Mouse (Mus musculus) right cerebral cortex, postnatal 4 days (tissue): ENCODE data around the gene Igsf9.

Experiments
- DNase-seq: peaks from one replicate; pipeline ENCODE4 v3.0.0-alpha.2; 2022

Gene Igsf9

GRCm38 (mm10) chr1:172469373-172469772 is 12.2 kb upstream of the Igsf9 start:
- no peak for DNase-seq

GRCm38 (mm10) chr1:172469810-172470448 is 11.7 kb upstream of the Igsf9 start:
- DNase-seq, result no peak

- no peak for DNase-seq
These were observed 8.7 kb upstream of the Igsf9 start for GRCm38 (mm10) chr1:172472909-172473308.

DNA sequence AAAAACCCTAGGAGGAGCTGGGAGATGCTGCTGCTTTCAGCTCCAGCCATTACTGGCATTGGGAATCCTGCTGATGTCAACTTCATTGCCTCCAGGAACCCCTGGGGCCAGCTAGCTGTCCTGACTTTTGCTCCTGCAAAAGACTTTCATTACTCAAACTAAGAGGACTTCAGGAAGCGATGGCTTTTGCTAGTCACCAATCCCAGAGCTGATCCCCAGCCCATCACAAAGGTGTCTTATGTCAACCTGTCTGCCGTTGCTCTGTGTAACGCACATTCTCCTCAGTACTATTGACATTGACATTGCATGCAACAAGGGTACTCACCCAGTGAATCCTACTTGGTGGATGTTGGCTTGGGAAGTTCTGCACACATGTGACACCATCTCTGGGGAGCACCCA is 7.4 kb upstream of the Igsf9 start:
- no peak for DNase-seq

DNA sequence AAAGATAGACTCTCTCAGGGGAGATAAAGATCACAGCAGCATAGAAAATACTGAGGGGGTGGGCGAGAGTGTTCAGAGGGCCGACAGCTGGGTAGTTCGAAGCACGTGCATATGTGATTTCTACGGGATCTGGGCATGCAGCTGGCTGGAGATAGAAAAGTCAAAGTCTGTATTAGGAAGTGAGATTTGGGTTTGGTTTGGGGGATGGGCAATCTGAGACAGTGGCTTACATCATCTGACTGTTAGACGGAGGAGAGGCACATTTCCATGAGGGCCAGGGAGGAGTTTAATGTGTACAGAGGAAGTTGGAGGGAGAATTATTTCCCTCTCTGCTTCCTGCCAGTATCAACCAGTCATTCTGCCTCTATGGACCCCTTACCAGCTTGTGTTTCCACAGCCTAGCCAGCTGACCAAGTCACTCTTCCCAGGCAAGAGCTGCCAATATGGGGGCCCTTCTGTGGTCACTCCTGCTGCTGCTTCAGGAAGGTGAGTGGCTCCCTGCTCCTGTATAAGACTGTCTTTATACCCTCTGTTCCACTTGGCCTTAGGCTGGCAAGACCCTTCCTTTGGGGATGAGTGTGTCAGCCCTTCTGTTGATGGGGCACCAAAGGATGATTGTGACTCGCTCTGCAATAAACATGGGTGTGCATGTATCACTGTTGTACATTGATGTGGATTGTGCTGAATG is 6.4 kb upstream of the Igsf9 start, which contains the start of gene Slamf9:
Gene Slamf9, plus strand, starts transcription at position 305 of the 688 bp plus-strand sequence.
- no peak for DNase-seq

DNA sequence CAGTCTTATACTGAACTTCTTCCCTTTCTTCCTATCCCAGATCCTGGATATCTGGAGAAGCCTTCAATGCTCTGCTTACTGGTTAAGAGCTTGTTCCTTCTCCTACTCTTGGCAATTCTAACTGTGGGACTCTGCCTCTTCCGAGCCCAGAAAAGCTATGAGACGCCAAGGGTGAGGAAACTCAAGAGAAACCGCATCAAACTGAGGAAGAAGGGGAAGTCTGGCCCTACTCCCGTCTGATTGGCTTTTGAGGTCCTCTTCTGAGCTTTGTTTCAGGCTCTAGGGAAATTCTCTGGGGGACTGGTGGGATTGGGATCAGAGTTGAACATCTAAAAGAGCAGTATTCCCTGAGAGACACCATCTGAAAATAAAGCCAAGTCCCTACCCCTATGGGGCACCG is 3.6 kb upstream of the Igsf9 start:
- no peak for DNase-seq

DNA sequence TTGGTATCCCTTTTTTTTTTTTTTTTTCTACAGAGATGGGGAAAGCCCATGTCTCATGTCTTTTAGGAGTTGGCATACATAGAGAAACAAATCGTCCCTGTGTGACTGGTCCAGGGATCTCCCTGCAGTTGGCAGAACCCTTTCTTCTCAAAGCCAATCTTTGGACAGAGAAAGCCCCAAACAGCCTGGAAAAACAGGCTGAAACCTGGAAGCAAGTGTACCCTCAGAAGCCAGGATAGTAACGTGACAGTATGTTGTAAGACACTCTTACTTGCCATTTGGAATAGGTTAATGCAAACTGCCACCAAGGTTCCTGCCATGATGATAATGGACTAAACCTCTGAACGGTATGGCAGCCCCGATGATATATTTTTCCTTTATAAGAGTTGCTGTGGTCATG is 1.2 kb upstream of the Igsf9 start:
- no peak for DNase-seq

DNA sequence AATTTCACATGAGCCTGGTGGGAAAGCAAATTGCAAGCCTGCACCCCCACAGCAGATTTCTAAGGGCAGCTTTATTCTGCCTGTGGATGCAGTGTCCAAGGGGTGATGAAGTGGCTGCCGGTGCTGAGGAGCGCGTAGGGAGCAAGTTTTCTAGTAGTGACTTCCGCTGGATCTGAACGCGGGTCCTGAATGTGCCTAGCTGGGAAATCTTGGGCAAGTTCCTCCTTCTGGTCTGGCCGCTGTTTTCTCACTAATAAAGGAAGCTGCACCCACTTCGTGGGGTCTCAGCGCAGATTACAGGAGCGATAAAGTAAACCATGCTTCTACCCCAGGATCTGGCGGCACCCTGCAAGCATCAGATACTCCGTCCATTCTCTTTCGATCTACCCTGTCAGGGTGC is 477 bp upstream of the Igsf9 start:
- DNase-seq, result no peak

- no peak for DNase-seq
These were observed 1.2 kb downstream of the Igsf9 start for GRCm38 (mm10) chr1:172482518-172483360.

DNA sequence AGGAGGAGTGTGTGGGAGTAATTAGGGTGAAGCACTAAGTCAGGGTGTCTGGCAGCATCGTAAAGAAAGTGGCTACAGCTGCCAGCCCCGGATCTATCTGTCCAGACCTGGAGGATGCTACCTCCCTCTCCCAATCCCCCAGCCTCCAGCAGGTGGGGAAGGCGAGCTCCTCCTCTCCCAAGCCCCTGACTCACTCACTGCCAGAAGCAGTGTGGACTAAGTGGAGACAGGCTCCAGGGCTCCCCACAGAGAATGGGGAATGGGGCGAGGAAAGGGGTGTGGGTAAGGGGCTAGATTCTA is 1.7 kb downstream of the Igsf9 start:
- DNase-seq, result no peak

GRCm38 (mm10) chr1:172484236-172484635 is 2.6 kb downstream of the Igsf9 start:
- no peak for DNase-seq

DNA sequence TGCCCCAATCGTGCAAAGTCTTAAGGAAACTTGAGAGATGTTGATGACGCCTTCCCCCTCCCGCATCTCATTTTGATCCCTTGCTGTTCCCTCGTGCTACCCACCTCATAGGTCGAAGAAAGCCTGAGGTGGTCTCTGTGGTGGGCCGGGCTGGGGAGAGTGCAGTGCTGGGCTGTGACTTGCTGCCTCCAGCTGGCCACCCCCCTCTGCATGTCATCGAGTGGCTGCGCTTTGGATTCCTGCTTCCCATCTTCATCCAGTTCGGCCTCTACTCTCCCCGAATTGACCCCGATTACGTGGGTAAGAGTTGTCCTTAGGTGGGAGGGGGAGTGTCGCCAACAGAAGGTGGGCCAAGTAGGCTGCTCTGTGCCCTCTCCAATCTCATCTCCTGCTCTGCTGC is 3.1 kb downstream of the Igsf9 start:
- no peak for DNase-seq

- no peak for DNase-seq
These were observed 4.2 kb downstream of the Igsf9 start for GRCm38 (mm10) chr1:172485821-172486220.

DNA sequence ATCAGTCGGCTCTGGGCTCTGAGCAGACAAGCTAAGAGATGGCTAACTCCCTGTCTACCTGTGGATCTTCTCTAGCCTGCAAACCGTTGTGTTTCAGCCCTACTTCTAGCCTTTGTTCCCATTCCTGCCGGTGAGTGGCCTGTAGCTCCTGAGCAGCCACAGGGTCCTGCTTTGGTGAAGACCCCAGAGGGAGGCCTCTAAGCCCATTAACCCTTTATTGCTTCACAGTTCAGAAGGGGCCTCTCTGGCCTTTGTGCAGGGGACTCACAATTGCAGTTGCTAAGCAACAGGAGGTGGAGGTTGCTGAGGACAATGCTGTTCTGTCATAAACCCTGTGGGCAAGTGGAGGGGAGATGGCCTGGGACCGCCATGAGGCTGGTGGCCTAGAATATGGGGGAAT is 4.6 kb downstream of the Igsf9 start:
- no peak for DNase-seq

DNA sequence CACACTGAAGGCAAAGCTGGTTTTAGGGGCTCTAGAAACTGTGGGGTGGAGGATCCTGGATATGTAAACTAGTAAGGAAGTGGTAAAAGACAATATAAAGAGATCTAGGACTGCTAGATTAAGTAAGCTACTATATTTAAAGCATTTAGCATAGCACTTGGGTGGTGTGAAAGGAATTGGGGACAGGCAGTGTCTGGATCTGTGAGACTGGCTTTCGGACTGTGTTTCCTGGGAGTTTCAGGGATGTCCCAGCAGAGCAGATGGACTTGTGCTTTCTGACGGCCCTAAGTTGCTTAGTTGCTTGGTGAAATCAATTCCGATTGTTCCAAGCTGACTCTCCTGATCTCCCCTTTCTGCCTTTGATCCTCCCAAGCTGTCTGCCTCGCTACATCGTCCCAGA is 5.1 kb downstream of the Igsf9 start:
- no peak for DNase-seq

DNA sequence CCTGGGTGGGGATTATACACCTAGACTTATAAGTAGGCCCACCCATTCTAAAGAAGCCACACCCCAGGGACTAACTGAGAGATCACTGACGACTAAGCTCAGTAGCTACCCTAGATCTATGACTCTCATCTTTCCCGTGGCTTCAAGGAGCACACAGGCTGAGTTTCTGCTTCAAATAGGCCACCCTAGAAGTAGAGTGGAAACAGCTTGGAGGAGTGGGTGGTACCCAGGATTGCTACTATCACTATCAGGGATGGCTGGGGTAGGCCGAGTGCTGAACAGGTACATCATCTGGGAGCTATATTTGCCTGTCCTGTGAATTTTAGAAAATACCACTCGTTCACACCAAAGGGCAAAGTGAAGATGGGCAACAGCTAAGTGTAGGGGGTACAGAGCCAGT is 6.3 kb downstream of the Igsf9 start:
- no peak for DNase-seq

GRCm38 (mm10) chr1:172488831-172489230 is 7.2 kb downstream of the Igsf9 start:
- no peak for DNase-seq

- DNase-seq, result no peak
These were observed 8.1 kb downstream of the Igsf9 start for GRCm38 (mm10) chr1:172489585-172490250.

GRCm38 (mm10) chr1:172490261-172490661 is 8.7 kb downstream of the Igsf9 start:
- DNase-seq, result peak; percentile 96

GRCm38 (mm10) chr1:172492047-172492446 is 10.5 kb downstream of the Igsf9 start:
- DNase-seq, result no peak

DNA sequence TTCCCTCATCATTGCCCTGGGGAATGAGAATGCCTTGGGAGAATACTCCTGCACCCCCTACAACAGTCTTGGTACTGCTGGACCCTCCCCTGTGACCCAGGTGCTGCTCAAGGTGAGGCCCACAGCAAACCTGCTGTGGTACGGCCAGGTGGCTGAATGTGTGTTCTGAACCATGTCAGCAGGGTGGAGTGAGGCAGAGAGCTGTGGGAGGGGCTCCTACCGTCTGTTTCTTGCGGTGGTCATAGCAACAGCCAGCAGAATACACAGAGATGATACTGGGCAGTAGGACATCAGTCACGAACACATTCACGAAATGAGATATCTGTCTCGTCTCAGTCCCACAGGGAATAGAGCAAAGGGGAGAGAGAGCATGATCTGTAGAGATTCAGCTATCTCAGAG is 11.9 kb downstream of the Igsf9 start:
- no peak for DNase-seq

GRCm38 (mm10) chr1:172496030-172496429 is 14.4 kb downstream of the Igsf9 start:
- no peak for DNase-seq

GRCm38 (mm10) chr1:172497428-172497827 is 15.8 kb downstream of the Igsf9 start:
- DNase-seq, result no peak
